Mouse (Mus musculus) regulatory T cell (primary cell): Measurements from ENCODE around the gene Mlycd.
"Not testable (repeated sequence)": the region's sequence is repeated elsewhere in the genome, so short reads cannot be mapped to it uniquely, and the experiment has no call there.

Experiments used
- in situ Hi-C: fragments of 300-600 bp; cut with MboI, MseI; formaldehyde crosslinking; loops from one replicate; pipeline ENCODE4 v1.15.1; 2025; ENCODE audit warnings: high pct_unique_total_duplicates

The Mlycd gene

DNA sequence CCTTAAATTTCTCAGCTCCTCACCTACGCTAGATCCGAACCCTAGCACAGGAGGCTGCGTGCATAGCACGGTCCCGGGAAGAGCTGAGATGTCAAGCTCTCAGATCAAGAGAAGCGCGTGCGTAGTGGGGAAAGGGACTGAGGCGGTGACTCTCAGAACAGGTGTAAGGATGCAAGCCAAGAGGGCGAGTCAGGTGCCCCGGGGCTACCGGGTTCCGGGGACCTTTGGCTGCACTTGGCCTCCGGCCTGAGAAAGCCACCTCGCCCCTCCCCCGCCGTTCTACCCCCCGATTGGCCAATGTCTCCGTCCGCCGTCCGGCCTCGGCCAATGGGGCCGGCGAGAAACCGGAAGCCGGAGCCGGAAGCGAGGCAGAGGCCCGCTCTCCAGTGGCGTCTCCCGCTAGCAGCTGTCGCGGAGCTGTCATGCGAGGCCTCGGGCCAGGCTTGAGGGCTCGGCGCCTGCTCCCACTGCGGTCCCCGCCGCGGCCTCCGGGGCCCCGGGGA is at the start of gene Mlycd:
TSS of gene Mlycd (plus strand) at position 355 of the 503 bp plus-strand sequence.
- in situ Hi-C loops, result no loop called here

DNA sequence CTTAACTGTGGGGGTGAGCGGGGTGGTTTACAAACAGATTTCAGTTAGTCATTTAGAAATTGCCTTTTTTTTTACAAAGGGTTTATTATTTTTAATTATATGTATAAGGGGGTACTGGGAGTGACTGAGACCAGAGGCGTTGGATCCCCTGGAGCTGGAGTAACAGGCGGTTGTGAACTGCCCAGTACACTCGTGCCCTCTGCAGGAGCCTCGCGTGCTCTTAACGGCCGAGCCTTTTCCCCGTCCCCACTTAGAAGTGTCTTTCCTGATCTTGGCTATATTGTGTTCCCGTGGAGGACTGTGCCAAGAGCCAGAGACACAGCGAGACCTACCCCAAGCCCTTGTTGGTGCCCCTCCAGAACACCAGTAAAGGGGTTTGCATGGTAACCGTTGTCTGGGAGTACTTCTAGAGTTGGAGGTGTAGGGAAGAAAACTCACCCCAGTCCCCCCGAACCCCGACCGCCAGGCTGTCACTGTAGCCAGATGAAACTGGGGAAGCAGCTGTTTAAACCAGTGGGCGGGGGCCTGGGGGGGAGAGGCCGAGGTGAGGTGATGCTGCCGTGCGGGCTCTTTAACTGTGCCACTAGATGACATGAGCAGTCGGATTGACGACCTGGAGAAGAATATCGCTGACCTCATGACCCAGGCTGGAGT is 49.5 kb upstream of the Mlycd start:
- in situ Hi-C loops, result no loop called here

DNA sequence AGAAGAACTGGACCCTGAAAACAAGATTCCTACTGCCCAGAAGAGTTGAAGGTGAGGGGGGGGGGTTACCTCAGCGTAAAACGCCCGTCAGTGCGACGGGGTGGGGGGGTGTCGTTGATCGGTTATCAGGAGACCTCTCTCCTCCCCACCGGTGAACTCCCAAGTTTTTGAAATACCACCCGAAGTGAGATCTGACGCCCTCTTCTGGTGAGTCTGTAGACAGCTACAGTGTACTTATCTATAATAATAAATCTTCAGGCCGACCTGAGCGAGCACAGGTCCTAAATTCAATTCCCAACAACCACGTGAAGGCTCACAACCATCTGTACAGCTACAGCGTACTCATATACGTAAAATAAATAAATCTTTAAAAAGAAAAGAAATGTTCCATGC is 49.0 kb upstream of the Mlycd start:
- in situ Hi-C loops, result no loop called here

DNA sequence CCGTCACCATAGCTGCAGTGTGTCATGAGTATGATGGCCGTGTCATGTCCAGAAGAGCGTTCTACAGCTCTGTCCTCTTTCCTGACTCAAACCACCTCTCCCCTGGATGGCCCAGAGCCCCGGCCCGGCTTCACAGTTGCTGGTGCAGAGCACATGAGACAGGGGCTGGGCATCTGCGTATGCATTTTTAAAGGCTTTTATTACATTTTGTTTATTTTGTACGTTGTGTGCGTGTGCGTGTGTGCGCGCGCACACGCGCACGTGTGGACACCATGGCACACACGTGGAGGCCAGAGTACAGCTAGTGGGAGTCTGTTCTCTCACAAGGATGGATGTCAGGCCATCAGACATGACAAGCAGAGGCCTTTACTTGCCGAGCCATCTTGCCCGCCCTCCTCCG is 43.0 kb upstream of the Mlycd start:
- in situ Hi-C loops, result no loop called here

DNA sequence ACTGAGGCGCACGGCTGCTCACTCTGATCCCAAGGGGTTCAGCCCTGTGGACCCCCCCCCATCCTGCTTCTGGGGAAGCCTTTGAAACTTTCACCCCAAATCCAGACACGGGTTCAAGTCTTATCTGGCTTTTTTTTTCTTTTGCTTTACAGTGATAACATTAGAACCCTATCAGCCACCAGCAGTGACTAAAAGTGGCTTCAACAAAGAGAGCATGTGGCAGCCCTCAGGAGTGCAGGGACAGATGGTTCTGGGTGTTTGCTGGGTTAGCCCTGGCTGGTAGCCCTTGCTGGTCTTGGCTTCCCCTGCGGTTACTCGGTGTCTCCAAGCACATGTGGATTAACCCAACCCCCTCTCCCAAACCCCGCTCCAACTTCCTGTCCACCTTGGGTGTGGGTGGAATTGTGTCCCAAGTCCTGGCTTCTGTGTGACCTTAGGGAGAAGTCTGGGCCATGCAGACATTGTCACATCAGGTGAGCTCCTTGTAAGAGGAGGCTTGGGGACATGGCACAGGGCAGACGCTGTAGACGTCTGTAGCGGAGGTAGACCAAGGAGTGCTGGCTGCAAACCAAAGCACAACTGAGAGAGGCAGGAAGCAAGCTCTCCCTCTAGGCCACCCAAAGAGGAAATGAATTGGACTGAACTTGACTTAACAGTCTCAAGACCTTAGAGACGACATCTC is 41.6 kb upstream of the Mlycd start:
- in situ Hi-C loops, result no loop called here

DNA sequence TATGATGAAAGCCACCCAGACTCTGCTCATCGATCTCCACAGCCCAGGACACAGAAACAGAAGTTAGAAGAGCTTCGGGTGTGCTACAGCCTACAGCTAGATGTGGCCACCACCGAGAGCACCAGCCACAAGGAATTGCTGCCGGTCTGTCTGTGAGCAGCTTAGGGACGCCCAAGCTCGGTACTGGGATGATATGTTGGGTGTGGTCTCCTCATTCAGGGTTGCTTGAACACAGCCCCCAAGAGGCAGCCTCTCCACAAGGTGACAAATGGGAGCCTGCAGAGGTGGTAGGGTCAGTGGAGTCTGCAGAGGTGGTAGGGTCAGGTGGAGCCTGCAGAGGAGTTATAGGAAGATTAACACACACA is 41.0 kb upstream of the Mlycd start:
- in situ Hi-C loops, result no loop called here

DNA sequence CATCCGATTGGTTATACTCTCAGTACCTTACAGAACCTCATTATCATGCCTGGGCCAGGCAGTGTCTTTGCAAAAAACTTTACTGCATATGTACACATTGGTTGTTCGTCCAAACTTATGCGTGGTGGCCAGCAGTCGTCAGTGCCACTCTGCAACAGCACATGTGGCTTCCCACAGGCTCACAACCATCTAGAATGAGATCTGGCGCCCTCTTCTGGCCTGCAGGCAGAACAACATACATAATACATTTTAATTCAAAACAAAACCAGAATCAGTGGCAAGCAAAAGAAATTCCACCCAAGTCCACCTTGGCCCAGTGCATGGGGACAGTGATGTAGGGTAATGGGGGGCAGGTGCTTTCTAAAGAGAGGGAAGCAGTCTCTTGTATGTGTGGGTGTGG is 38.0 kb upstream of the Mlycd start:
- in situ Hi-C loops, result not testable (repeated sequence)

DNA sequence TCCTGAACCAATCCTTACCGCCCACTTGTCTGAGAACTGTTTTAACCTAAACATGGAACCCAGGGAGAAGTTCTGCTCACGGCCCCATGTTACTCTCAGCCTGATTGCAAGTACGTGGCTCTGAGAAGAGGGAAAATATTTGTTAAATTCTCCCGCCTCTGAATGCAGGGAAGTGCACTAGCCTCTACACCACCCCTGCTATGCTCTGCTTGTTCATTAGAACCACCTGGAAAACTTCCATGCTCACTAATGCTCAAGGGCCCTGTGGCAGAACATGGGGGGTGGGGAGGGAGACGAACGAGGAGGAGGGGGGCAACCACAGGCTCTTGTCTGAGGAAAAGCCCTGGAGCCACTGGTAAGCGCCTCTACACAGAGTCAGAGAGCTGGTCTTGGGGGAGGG is 36.5 kb upstream of the Mlycd start:
- in situ Hi-C loops, result no loop called here

DNA sequence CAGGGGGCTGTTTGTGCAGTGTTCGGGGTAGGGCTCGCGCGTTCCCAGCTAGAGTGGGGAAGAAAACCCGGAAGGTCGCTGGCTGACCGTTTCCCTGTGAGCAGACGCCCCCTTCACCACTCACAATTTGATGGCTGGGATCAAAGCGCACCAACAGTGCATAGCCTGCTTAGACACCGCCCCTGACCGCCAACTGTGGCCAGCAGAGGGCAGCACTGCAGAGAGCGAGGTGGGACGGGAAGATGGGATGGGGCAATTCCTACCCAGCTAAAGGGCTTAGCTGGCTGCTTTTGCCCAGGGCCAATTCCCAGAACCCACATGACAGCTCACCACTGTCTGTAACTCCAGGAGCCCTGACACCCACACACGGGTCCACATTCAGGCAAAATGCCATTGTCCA is 35.8 kb upstream of the Mlycd start:
- in situ Hi-C loops, result no loop called here

DNA sequence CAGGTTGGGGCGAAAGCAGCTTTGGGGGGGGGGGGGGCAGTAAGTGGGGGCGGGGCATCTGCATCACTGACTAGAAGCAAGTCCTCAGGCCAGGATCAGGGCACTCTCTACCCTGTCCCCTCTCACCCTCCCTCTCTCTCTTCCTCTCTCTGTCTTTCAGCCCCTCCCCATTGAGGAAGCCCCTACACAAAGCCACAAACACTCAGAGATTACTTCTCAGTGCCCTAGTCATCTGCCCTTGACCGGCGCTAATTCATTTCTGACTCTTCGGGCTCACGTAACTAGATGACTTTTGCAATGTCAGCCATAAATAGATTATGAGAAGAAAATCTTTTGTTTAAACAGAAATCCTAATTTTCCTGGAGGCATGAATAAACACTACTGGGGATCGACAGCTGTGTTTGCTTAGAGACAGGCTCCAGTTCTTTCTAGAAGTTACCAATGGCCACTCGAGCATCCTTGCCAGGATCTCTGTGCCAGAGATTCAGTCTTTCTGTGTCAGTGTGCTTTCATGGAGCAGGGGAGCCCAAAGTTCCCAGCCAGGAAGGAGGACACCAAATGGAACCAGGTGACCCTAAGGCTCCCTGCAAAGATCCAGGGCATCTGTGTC is 33.9 kb upstream of the Mlycd start:
- in situ Hi-C loops, result loop anchor here (10.0 kb wide), 1 partner anchor 1434 kb away; no protein-coding TSS in a partner anchor

DNA sequence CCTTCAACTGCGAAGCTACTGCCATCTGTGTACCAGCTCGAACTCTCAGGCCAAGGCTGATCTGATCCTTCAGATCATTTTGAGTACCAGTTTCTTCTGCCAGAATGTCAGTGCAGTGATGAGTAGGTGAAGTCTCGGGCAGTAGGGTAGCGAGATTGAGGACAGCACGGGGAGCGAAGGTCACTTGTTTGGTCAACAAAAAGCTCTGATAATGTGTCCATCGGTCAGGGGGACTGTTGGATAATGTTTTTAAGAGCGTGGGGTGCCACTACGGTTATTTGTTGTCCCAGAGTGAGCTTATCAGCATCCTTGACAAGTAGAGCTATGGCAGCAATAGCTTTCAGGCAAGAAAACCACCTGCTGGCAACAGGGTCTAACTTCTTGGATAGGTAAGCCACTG is 20.0 kb upstream of the Mlycd start:
- in situ Hi-C loops, result loop anchor here (5.0 kb wide), 1 partner anchor 62 kb away; no protein-coding TSS in a partner anchor

DNA sequence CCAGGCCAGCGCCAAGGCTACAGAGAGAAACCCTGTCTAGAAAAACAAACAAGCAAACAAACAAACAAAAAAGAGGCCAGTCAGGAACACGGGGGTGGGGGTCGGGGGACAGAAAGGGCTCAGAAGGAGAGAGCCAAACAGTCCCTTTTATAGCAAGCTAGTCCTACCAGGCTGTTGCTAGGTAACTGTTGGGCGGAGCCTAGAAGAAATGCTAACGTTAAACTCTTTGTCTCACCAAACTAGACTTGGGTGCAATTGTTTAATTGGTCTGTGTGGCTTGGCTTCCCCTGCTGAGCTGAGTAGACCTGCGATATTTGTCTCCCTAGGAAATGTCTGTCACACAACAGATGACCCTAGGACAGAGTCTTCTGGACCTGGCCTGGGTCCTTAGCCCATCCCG is 16.2 kb upstream of the Mlycd start:
- in situ Hi-C loops, result no loop called here

DNA sequence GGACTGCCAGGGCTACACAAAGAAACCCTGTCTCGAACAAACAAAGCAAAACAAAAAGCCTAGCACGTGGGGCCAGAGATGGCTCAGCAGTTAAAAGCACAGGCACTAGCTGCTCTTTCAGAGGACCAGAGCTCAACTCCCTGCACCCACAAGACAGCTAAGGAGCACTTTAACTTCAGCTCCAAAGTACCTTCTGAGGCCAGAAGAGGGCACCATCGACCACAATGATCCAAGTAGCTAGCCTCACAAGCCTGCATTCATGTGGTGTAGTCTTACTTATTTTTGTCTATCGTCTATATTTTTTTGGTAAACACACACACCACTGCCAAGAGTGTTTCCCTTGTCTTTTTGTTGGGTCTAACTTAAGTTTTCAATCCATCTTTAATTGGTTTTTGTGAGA is 14.1 kb upstream of the Mlycd start:
- in situ Hi-C loops, result no loop called here

DNA sequence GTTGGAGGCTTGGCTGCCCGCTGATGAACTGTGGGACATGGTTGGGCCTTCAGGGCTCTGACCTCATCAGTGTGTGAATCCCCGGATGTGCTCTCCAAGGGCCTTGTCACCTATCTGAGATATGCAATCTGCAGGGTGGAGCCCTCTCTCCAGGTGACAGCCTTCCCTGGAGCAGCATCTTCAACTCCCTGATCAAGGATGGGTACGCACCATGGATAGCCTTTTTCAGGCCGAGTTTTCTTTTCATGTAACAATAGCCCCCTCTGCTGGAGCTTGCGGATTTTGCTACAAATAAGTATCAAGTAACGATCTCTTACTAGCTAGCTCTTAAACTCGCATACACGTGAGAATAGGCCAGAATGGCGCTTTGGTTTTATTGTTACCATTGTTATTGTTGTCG is 10.2 kb upstream of the Mlycd start:
- in situ Hi-C loops, result no loop called here

DNA sequence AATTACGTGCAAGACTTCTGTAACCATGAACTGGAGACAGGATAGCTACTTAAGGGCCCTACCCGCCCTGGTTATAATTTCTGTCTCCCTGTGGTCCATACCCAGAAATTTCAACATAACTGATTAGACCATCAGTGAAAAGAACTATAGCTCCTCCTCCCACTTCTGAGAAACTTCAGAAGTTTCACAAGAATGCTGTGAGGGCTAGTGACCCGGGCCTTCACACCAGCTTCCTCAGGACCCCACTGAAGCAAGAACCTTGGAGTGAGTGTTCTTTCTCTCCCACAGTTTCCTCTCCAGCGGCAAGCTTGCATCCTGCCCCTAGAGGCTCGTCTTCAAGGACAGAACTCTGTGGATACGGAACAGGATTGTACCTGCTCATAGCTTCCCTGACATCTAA is 8.8 kb upstream of the Mlycd start:
- in situ Hi-C loops, result no loop called here

DNA sequence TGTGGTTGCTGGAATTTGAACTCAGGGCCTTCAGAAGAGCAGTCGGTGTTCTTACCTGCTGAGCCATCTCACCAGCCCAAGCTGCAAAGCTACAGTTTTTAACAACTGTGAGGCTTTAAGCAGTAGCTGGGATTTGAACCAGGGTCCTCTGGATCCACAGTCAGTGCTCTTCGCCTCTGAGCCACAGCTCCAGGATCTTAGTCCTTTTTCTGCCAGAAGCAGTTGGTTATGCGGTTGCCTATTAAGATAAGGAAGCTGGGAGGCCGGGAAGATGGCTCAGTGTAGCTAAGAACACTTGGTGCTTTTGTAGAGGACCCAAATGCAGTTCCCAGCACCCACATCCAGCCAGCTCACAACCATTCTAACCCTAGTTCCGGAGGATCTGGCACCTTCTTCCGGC is 7.7 kb upstream of the Mlycd start:
- in situ Hi-C loops, result no loop called here

DNA sequence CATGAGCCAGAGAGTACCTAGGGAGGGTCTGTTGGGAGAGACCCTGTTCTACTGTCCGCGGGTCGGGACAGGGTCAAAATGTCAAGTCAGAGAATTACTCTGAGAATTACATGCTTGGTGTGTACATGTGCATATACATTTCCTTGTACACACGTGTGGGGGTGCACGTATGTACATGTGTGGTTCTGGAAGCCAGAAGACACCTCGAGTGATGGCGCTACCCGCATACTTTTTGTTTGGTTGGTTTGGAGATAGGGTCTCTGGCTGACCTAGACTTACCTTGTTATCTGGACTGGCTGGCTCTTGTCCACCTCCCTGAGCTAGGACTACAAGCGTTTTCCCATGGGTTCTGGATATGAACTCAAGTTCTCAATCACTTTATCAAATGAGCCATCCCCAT is 581 bp upstream of the Mlycd start:
- in situ Hi-C loops, result no loop called here

DNA sequence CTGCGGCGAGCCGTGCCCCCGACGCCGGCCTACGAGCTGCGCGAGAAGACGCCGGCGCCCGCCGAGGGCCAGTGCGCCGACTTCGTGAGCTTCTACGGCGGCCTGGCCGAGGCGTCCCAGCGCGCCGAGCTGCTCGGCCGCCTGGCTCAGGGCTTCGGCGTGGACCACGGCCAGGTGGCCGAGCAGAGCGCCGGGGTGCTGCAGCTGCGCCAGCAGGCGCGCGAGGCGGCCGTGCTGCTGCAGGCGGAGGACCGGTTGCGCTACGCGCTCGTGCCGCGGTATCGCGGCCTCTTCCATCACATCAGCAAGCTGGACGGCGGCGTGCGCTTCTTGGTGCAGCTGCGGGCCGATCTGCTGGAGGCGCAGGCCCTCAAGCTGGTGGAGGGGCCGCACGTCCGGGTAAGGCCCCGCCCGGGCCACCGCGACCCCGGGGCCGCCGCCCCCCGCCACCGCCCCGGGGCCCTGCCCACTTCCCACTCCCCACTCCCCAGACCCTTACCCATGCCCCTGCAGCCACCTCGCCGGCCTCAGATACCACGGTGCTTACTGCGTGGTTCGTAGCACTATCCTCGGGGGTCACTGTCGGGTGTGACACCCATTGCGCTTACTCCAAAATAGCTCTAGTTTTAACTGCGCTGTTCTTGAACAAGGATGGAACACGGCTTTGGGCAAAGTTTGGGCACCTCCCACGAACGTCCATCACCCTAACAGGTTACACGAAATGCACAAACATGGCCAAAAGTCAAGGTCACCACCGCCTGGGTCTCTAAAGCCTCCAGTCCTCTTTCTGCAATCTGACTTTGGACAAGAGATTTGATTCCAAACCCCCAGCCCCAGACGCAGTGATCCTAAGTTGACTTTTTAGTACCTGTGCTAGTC is 633 bp downstream of the Mlycd start:
- in situ Hi-C loops, result no loop called here

DNA sequence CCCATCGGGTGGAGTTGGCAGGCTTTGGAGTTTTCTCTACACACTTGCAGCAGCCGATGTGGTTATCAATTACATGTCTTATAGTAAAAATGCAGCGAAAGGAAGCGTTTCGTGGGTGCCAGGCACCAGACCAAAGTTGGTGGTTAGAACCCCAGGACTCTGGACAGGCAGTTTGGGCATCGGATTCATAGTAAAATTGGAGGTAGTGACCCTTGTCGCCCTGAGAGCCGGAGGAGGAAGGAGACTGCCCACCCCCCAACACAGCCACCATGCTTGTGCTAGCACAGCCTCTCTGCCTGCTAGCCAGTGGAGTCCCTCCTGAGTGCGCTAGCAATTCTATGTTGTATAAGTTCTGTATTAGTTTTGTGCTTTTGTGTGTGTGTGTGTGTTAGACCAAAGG is 3.9 kb downstream of the Mlycd start:
- in situ Hi-C loops, result no loop called here

DNA sequence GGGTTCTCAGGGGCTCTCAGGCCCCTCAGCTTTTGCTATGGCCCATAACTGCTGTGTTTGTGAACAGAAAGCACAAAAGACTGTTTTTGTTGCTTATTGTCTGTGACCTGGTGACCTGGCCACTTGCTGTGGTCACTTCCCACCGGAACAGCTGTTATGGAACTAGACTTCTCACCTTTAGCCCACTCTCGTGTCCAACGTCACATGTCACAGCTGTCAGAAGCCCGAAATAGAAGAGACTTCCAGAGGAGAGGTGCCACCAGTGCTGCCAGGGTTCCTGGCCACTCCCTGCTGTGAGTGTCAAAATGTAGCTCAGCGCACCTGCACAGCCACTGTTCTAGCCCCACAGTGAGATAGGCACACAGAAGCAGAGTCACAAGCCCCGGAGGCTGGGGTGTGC is 4.6 kb downstream of the Mlycd start:
- in situ Hi-C loops, result no loop called here

DNA sequence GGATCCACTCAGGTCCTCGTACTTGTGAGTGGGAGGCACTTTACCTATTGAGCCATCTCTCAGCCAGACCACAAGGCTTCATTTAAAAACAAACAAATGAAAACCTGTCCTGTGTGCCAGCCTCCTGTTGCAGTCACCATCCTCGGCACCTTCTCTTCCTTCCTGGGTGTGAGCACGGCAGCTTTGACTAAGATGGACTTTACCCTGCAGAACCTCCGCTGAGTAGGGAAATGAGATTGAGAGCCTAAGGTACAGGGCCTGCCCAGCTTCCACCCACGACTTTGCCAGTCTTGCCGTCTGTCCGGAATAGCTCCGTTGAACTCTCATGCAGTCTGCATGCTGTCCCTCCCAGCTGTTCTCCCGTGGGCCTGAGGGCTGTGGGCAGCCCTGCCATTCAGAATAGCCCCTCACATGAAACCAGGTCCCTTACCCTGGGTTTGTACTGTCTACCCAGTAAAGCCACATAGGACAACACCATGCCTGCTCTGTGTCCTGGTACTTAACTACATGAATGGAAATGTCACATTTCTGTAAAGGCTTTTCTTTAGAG is 5.5 kb downstream of the Mlycd start:
- in situ Hi-C loops, result no loop called here

DNA sequence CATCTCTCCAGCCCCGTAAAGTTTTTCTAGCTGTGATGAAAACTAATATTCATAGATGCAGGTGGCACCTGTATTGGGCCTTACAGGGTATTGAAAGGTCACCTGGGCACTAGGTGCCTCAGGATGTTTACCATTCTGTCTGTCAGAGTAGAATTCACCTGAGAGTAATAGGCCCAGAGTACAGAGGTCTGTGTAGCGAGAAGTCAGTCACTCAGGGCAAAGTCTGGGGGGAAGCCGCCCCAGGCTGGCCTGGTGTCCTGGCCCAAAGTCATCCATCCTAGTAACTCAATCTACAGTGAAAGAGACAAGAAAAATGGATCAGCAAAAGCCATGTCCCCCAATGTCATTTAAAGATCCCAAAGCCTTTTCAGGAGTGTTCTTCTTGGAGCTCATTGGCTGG is 6.2 kb downstream of the Mlycd start:
- in situ Hi-C loops, result no loop called here
